Mouse (Mus musculus) adrenal gland, adult 10 weeks (tissue): Measurements from ENCODE around the gene Ran. TPM values are rescaled to one million over a fixed set of nuclear protein-coding genes. Genes with fewer than 3 reads are reported as not detected.

Experiments
- polyA plus RNA-seq: library from polyadenylated mRNA; stranded (reverse); fragments of 350-450 nt; fragmentation: Illumina TruSeq; extraction: RNeasy Lipid Tissue Mini Kit (QIAGEN cat#74804); gene quantifications from one replicate; pipeline ENCODE4 v1.2.3, GENCODE M21; 2014; ENCODE audit warnings: low read depth, low replicate concordance

Ran gene
- 265 TPM for polyA plus RNA-seq

GRCm38 (mm10) chr5:129019497-129020299, at the start of gene Ran:
TSS of gene Ran (plus strand) at chr5:129020069.

GRCm38 (mm10) chr5:129008412-129008826, 11.4 kb upstream of the Ran start, which contains the start of gene Stx2:
TSS of gene Stx2 (minus strand) at chr5:129008574.

Other genes starting within 250 kb of the Ran start
- 2.1 TPM for gene Rimbp2, start 66.6 kb upstream of the Ran start, polyA plus RNA-seq
- gene Stx2, start 11.5 kb upstream of the Ran start, polyA plus RNA-seq = 26.9 TPM
- gene Adgrd1, start 76.7 kb downstream of the Ran start, polyA plus RNA-seq = 0.64 TPM